Mouse (Mus musculus): ENCODE results near the gene Arhgef38. TPM values are rescaled to one million over a fixed set of nuclear protein-coding genes. Genes with fewer than 3 reads are reported as not detected.

The Arhgef38 gene
- polyA plus RNA-seq, 1 experiment from 2014 or later = 0.20 TPM

- 89% methylated on average over 3 of the region's 3 CpGs for WGBS
These were observed 21.2 kb downstream of the Arhgef38 start for GRCm38 (mm10) chr3:133213434-133214114.

GRCm38 (mm10) chr3:133211324-133211723 lies 23.4 kb downstream of the Arhgef38 start:
- no peaks in the 10 kb centered on the region for H3K27me3 ChIP-seq
- no peak overlapping the region for H3K9ac ChIP-seq
- no peak overlapping the region for H3K4me3 ChIP-seq
- no peak overlapping the region for H3K27ac ChIP-seq
- no peak overlapping the region for H3K4me2 ChIP-seq
- ATAC-seq (ENCODE audit: insufficient number of reproducible peaks, insufficient read depth, low FRiP score, low TSS enrichment, low read depth) = no peak
- no peaks in the 10 kb centered on the region for H3K36me3 ChIP-seq
- 88% methylated on average over 3 of the region's 3 CpGs for WGBS
- no peaks in the 10 kb centered on the region for H3K9me3 ChIP-seq
- H3K4me1 ChIP-seq = no peaks in the 10 kb centered on the region

More at GRCm38 (mm10) chr3:133213434-133214114, 21.2 kb downstream of the Arhgef38 start:
- H3K27ac ChIP-seq = no peak overlapping the region
- no peak overlapping the region for H3K4me2 ChIP-seq
- no peak overlapping the region for H3K4me3 ChIP-seq
- H3K36me3 ChIP-seq = no peaks in the 10 kb centered on the region
- H3K9me3 ChIP-seq = no peaks in the 10 kb centered on the region
- no peak overlapping the region for H3K9ac ChIP-seq
- ATAC-seq (ENCODE audit: insufficient number of reproducible peaks, insufficient read depth, low FRiP score, low TSS enrichment, low read depth) = no peak
- no peaks in the 10 kb centered on the region for H3K4me1 ChIP-seq
- H3K27me3 ChIP-seq = no peaks in the 10 kb centered on the region

- H3K9ac ChIP-seq = no peak overlapping the region
- H3K36me3 ChIP-seq = no peaks in the 10 kb centered on the region
- no peaks in the 10 kb centered on the region for H3K9me3 ChIP-seq
- 65% methylated on average over 2 of the region's 2 CpGs for WGBS
- no peak for ATAC-seq (ENCODE audit: insufficient number of reproducible peaks, insufficient read depth, low FRiP score, low TSS enrichment, low read depth)
- no peak overlapping the region for H3K4me3 ChIP-seq
- no peaks in the 10 kb centered on the region for H3K4me1 ChIP-seq
- H3K27me3 ChIP-seq = no peaks in the 10 kb centered on the region
- no peak overlapping the region for H3K27ac ChIP-seq
- H3K4me2 ChIP-seq = no peak overlapping the region
These were observed 31.0 kb downstream of the Arhgef38 start for GRCm38 (mm10) chr3:133203713-133204112.

- H3K4me1 ChIP-seq = no peaks in the 10 kb centered on the region
- no peaks in the 10 kb centered on the region for H3K9me3 ChIP-seq
- no peaks in the 10 kb centered on the region for H3K27me3 ChIP-seq
- H3K27ac ChIP-seq = no peak overlapping the region
- ATAC-seq (ENCODE audit: insufficient number of reproducible peaks, insufficient read depth, low FRiP score, low TSS enrichment, low read depth) = no peak
- 93% methylated on average over 13 of the region's 13 CpGs for WGBS
- no peak overlapping the region for H3K4me2 ChIP-seq
- no peaks in the 10 kb centered on the region for H3K36me3 ChIP-seq
- no peak overlapping the region for H3K4me3 ChIP-seq
- H3K9ac ChIP-seq = no peak overlapping the region
These were observed 32.6 kb downstream of the Arhgef38 start for GRCm38 (mm10) chr3:133202171-133202570.

- Histone ChIP-seq H3K36me3 (no peaks in the 10 kb centered on the region), H3K4me3 (no peak overlapping the region), H3K4me2 (no peak overlapping the region), H3K4me1 (no peaks in the 10 kb centered on the region), H3K9ac (no peak overlapping the region), H3K9me3 (no peaks in the 10 kb centered on the region), H3K27ac (no peak overlapping the region), H3K27me3 (no peaks in the 10 kb centered on the region)
- 59% methylated on average over 3 of the region's 3 CpGs for WGBS
- no peak for ATAC-seq (ENCODE audit: insufficient number of reproducible peaks, insufficient read depth, low FRiP score, low TSS enrichment, low read depth)
These were observed 45.8 kb downstream of the Arhgef38 start for GRCm38 (mm10) chr3:133188930-133189329.

- 90% methylated on average over 3 of the region's 3 CpGs for WGBS
- Histone ChIP-seq H3K4me3 (no peak overlapping the region), H3K27me3 (no peaks in the 10 kb centered on the region), H3K4me1 (no peaks in the 10 kb centered on the region), H3K9ac (no peak overlapping the region), H3K36me3 (no peaks in the 10 kb centered on the region), H3K9me3 (no peaks in the 10 kb centered on the region), H3K4me2 (no peak overlapping the region), H3K27ac (no peak overlapping the region)
- ATAC-seq (ENCODE audit: insufficient number of reproducible peaks, insufficient read depth, low FRiP score, low TSS enrichment, low read depth) = no peak
These were observed 47.2 kb downstream of the Arhgef38 start for GRCm38 (mm10) chr3:133187524-133187923.

- 59% methylated on average over 12 of the region's 12 CpGs for WGBS
- Histone ChIP-seq H3K4me1 (no peaks in the 10 kb centered on the region), H3K4me3 (no peak overlapping the region), H3K4me2 (no peak overlapping the region), H3K27me3 (no peaks in the 10 kb centered on the region), H3K36me3 (no peaks in the 10 kb centered on the region), H3K9me3 (no peaks in the 10 kb centered on the region), H3K9ac (no peak overlapping the region), H3K27ac (no peak overlapping the region)
- ATAC-seq (ENCODE audit: insufficient number of reproducible peaks, insufficient read depth, low FRiP score, low TSS enrichment, low read depth) = no peak
These were observed 58.6 kb downstream of the Arhgef38 start for GRCm38 (mm10) chr3:133176033-133176750.

GRCm38 (mm10) chr3:133172291-133172690 lies 62.5 kb downstream of the Arhgef38 start:
- Histone ChIP-seq H3K27ac (no peak overlapping the region), H3K4me3 (no peak overlapping the region), H3K4me1 (no peaks in the 10 kb centered on the region), H3K36me3 (no peaks in the 10 kb centered on the region), H3K9ac (no peak overlapping the region), H3K4me2 (no peak overlapping the region), H3K27me3 (no peaks in the 10 kb centered on the region), H3K9me3 (no peaks in the 10 kb centered on the region)
- 87% methylated on average over 4 of the region's 4 CpGs for WGBS
- ATAC-seq (ENCODE audit: insufficient number of reproducible peaks, insufficient read depth, low FRiP score, low TSS enrichment, low read depth) = no peak

GRCm38 (mm10) chr3:133169737-133170136 lies 65.0 kb downstream of the Arhgef38 start:
- no peaks in the 10 kb centered on the region for H3K27me3 ChIP-seq
- H3K36me3 ChIP-seq = no peaks in the 10 kb centered on the region
- H3K4me3 ChIP-seq = no peak overlapping the region
- no peaks in the 10 kb centered on the region for H3K4me1 ChIP-seq
- no peak for ATAC-seq (ENCODE audit: insufficient number of reproducible peaks, insufficient read depth, low FRiP score, low TSS enrichment, low read depth)
- 80% methylated on average over 7 of the region's 7 CpGs for WGBS
- H3K27ac ChIP-seq = no peak overlapping the region
- no peak overlapping the region for H3K9ac ChIP-seq
- no peak overlapping the region for H3K4me2 ChIP-seq
- H3K9me3 ChIP-seq = no peaks in the 10 kb centered on the region

- no peaks in the 10 kb centered on the region for H3K27me3 ChIP-seq
- H3K4me3 ChIP-seq = no peak overlapping the region
- H3K36me3 ChIP-seq = no peaks in the 10 kb centered on the region
- H3K9me3 ChIP-seq = no peaks in the 10 kb centered on the region
- no peak for ATAC-seq (ENCODE audit: insufficient number of reproducible peaks, insufficient read depth, low FRiP score, low TSS enrichment, low read depth)
- WGBS = 73% methylated on average over 6 of the region's 6 CpGs
- no peaks in the 10 kb centered on the region for H3K4me1 ChIP-seq
- H3K27ac ChIP-seq = no peak overlapping the region
- no peak overlapping the region for H3K9ac ChIP-seq
- no peak overlapping the region for H3K4me2 ChIP-seq
These were observed 67.2 kb downstream of the Arhgef38 start for GRCm38 (mm10) chr3:133167550-133167949.

GRCm38 (mm10) chr3:133165130-133165529 lies 69.6 kb downstream of the Arhgef38 start:
- WGBS = 20% methylated on average over 1 of the region's 1 CpGs
- Histone ChIP-seq H3K4me3 (no peak overlapping the region), H3K4me2 (no peak overlapping the region), H3K9me3 (no peaks in the 10 kb centered on the region), H3K27me3 (no peaks in the 10 kb centered on the region), H3K27ac (no peak overlapping the region), H3K4me1 (no peaks in the 10 kb centered on the region), H3K36me3 (no peaks in the 10 kb centered on the region), H3K9ac (no peak overlapping the region)
- ATAC-seq (ENCODE audit: insufficient number of reproducible peaks, insufficient read depth, low FRiP score, low TSS enrichment, low read depth) = no peak

GRCm38 (mm10) chr3:133163913-133164406 lies 70.8 kb downstream of the Arhgef38 start:
- Histone ChIP-seq H3K9ac (no peak overlapping the region), H3K4me3 (no peak overlapping the region), H3K4me2 (no peak overlapping the region), H3K27me3 (no peaks in the 10 kb centered on the region), H3K36me3 (no peaks in the 10 kb centered on the region), H3K4me1 (no peaks in the 10 kb centered on the region), H3K9me3 (no peaks in the 10 kb centered on the region), H3K27ac (no peak overlapping the region)
- no peak for ATAC-seq (ENCODE audit: insufficient number of reproducible peaks, insufficient read depth, low FRiP score, low TSS enrichment, low read depth)
- WGBS = 86% methylated on average over 6 of the region's 6 CpGs
